Mouse (Mus musculus): ENCODE results near the gene Ing5. TPM values are rescaled to one million over a fixed set of nuclear protein-coding genes. Genes with fewer than 3 reads are reported as not detected.
"Not testable (repeated sequence)": the region's sequence is repeated elsewhere in the genome, so short reads cannot be mapped to it uniquely, and the experiment has no call there.

The Ing5 gene
- polyA plus RNA-seq, 1 experiment, result 8.6 TPM

- Histone ChIP-seq H3K4me1 (ENCODE audit: control insufficient read depth, insufficient read depth, low read length) (no peaks in the 10 kb centered on the region), H3K4me3 (ENCODE audit: insufficient read depth, low read length) (no peak overlapping the region), H3K27ac (ENCODE audit: insufficient read depth, low read length) (no peak overlapping the region)
- TF ChIP-seq POLR2A (IDR thresholded peaks at IDR 0.05; ENCODE audit: extremely low read depth, insufficient read depth, low read length) (no peak), CTCF (IDR thresholded peaks at IDR 0.05; ENCODE audit: extremely low read depth, insufficient read depth, low read length) (no peak)
Measured at GRCm38 (mm10) chr1:93857370-93857769, 53.6 kb downstream of the Ing5 start.

DNA sequence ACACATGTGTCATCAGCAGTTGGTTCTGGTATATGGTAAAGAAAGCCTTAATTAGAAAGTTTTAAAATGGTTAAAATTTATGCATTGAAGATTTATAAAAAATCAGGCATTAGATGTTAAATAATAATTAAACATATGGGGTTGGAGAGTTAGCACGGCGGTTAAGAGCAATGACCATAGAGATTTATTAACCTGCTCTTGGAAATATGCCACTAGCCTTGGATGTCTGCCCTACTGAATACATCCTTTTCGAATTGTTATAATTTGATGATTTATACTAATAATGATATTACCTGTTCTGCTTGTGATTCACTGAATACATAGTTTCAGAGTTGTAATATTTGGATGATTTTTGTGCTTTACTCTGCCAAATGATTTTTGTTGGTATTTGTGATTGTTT is 54.2 kb downstream of the Ing5 start:
- TF ChIP-seq POLR2A (IDR thresholded peaks at IDR 0.05; ENCODE audit: extremely low read depth, insufficient read depth, low read length) (no peak), CTCF (IDR thresholded peaks at IDR 0.05; ENCODE audit: extremely low read depth, insufficient read depth, low read length) (no peak)
- Histone ChIP-seq H3K4me3 (ENCODE audit: insufficient read depth, low read length) (no peak overlapping the region), H3K4me1 (ENCODE audit: control insufficient read depth, insufficient read depth, low read length) (no peaks in the 10 kb centered on the region), H3K27ac (ENCODE audit: insufficient read depth, low read length) (no peak overlapping the region)

DNA sequence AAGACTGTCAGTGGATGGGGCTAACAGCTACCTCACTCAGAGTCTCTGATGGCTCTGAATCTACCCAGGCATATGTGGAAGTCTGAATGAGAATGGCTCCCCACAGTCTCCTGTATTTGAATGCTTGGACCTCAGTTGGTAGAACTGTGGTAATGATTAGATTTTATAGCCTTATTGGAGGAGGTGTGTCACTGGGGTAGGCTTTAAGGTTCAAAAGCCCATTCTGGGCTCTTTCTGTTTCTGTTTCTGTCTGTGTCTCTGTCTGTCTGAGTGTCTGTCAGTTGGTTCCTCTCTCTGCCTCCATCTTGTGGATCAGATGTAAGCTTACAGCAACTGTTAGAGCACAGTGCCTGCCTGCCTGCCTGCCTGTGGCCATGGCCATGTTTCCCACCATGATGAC is 55.9 kb downstream of the Ing5 start:
- TF ChIP-seq CTCF (IDR thresholded peaks at IDR 0.05; ENCODE audit: extremely low read depth, insufficient read depth, low read length), result no peak
- TF ChIP-seq POLR2A (IDR thresholded peaks at IDR 0.05; ENCODE audit: extremely low read depth, insufficient read depth, low read length), result no peak
- no peak overlapping the region for H3K4me3 ChIP-seq (ENCODE audit: insufficient read depth, low read length)
- no peaks in the 10 kb centered on the region for H3K4me1 ChIP-seq (ENCODE audit: control insufficient read depth, insufficient read depth, low read length)
- H3K27ac ChIP-seq (ENCODE audit: insufficient read depth, low read length), result no peak overlapping the region

GRCm38 (mm10) chr1:93861048-93861447 is 57.3 kb downstream of the Ing5 start, which contains the start of gene Gal3st2:
Gene Gal3st2, plus strand, starts transcription at chr1:93861306.
- H3K4me3 ChIP-seq (ENCODE audit: insufficient read depth, low read length); H3K27ac ChIP-seq (ENCODE audit: insufficient read depth, low read length): not testable (repeated sequence)

More at GRCm38 (mm10) chr1:93861048-93861447, 57.3 kb downstream of the Ing5 start, which contains the start of gene Gal3st2:
- not testable (repeated sequence) for H3K4me1 ChIP-seq (ENCODE audit: control insufficient read depth, insufficient read depth, low read length)

Other genes with a start within 250 kb of the Ing5 start
- 404 and 424 TPM in 2 replicates for gene Stk25, start 145.3 kb upstream of the Ing5 start, polyA plus RNA-seq (2012; rRNA removed)
- 43.3 and 52.2 TPM in 2 replicates for gene Bok, start 118.3 kb upstream of the Ing5 start, polyA plus RNA-seq (2012; rRNA removed)
- gene Atg4b, start 52.5 kb upstream of the Ing5 start, polyA plus RNA-seq (2012; rRNA removed), result 50.6 and 50.7 TPM in 2 replicates
- 34.2 and 37.1 TPM in 2 replicates for gene Thap4, start 49.1 kb upstream of the Ing5 start, polyA plus RNA-seq (2012; rRNA removed)
- gene Dtymk, start 2.0 kb upstream of the Ing5 start, polyA plus RNA-seq (2012; rRNA removed), result 82.7 and 85.3 TPM in 2 replicates
- gene D2hgdh, start 20.9 kb downstream of the Ing5 start, polyA plus RNA-seq (2012; rRNA removed), result 15.0 and 15.1 TPM in 2 replicates
- not detected in 2 replicates for gene Gal3st2, start 57.3 kb downstream of the Ing5 start, polyA plus RNA-seq (2012; rRNA removed)
- 0.17 TPM in 1 of 2 replicates, not detected in the other for gene Gal3st2b, start 114.3 kb downstream of the Ing5 start, polyA plus RNA-seq (2012; rRNA removed)
- under 0.01 and 0.02 TPM in 2 replicates for gene Gal3st2c, start 186.5 kb downstream of the Ing5 start, polyA plus RNA-seq (2012; rRNA removed)
- 9.0 and 9.6 TPM in 2 replicates for gene Neu4, start 216.5 kb downstream of the Ing5 start, polyA plus RNA-seq (2012; rRNA removed)
- gene Pdcd1, start 248.6 kb downstream of the Ing5 start, polyA plus RNA-seq (2012; rRNA removed), result 0.06 and 0.13 TPM in 2 replicates

Data from cortical plate, adult 2 months (tissue).